Mouse (Mus musculus) small intestine, adult 2 months (tissue): ENCODE results near the gene Gm5072. TPM values are rescaled to one million over a fixed set of nuclear protein-coding genes. Genes with fewer than 3 reads are reported as not detected.
"Not testable (repeated sequence)": the region's sequence is repeated elsewhere in the genome, so short reads cannot be mapped to it uniquely, and the experiment has no call there.

ENCODE experiments used
- H3K27ac ChIP-seq: fragments of 200-500 bp; 2 replicates; pipeline ENCODE4 v1.5.1; 2012; ENCODE audit warnings: low read depth, low read length, control low read depth, inconsistent platforms; ENCODE audit not compliant: insufficient read depth
- H3K27me3 ChIP-seq: fragments of 200-500 bp; 2 replicates; pipeline ENCODE4 v1.6.1; 2012; ENCODE audit warnings: mild to moderate bottlenecking, moderate library complexity, low read length, inconsistent platforms; ENCODE audit not compliant: control insufficient read depth, insufficient read depth
- H3K36me3 ChIP-seq: fragments of 200-500 bp; 2 replicates; pipeline ENCODE4 v1.6.1; 2012; ENCODE audit warnings: mild to moderate bottlenecking, low read length, control low read depth, inconsistent platforms; ENCODE audit not compliant: control insufficient read depth, insufficient read depth
- H3K4me1 ChIP-seq: fragments of 200-500 bp; 2 replicates; pipeline ENCODE4 v1.6.1; 2012; ENCODE audit warnings: low read length, inconsistent platforms, mixed read lengths; ENCODE audit not compliant: control insufficient read depth, insufficient read depth, insufficient read length
- H3K4me3 ChIP-seq: fragments of 200-500 bp; 2 replicates; pipeline ENCODE4 v1.5.1; 2012; ENCODE audit warnings: low read depth, mild to moderate bottlenecking, control low read depth, inconsistent platforms, low read length, moderate library complexity
- WGBS: fragments of 180-500 bp; shearing (Covaris S2); methylation state at CpG from one replicate; pipeline ENCODE4 v1.1.7; 2018; 5-methylcytosine and 5-hydroxymethylcytosine counted together
- polyA plus RNA-seq: library from polyadenylated mRNA; depleted of rRNA; stranded (reverse); fragments of >200 nt; gene quantifications from 2 replicates; pipeline ENCODE4 v1.2.3, GENCODE M21; 2012; rRNA removed

Gene Gm5072
- not detected in 2 replicates for polyA plus RNA-seq

DNA sequence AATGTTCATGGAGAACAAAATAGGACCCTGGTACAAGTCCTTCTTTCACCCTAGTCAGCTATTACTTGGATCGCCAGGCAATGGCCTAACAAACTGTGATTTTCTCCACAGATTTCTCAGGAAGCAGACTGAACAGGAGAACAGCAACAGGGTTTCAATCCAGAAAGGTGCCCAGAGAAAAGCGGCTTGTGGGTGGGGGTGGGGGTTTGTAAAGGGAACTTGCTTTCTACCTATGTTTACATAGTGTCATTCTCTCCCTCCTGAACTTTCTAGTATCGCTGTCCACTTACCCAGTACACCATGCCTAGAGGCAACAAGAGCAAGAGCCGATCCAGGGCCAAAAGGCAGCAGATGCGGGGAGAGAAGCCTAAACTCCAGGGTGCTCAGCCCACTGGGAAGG, at the start of gene Gm5072:
TSS of gene Gm5072 (plus strand) at position 301 of the 400 bp plus-strand sequence.
- not testable (repeated sequence) for H3K27ac ChIP-seq, H3K27me3 ChIP-seq, H3K4me3 ChIP-seq, H3K36me3 ChIP-seq, H3K4me1 ChIP-seq
- no CpG with 5 or more reads among the region's 5 CpGs for WGBS

Other genes starting within 250 kb of the Gm5072 start
- gene Mageb2, start 60.8 kb upstream of the Gm5072 start, polyA plus RNA-seq, result not detected in 2 replicates
- gene Gm8914, start 87.6 kb downstream of the Gm5072 start, polyA plus RNA-seq, result not detected in 2 replicates
- gene 1700084M14Rik, start 183.4 kb downstream of the Gm5072 start, polyA plus RNA-seq, result not detected in 2 replicates
- gene Gm14781, start 239.7 kb downstream of the Gm5072 start, polyA plus RNA-seq, result not detected in 2 replicates